Mouse (Mus musculus) cortical plate, adult 2 months (tissue): Measurements from ENCODE around the gene Zfp985. TPM values are rescaled to one million over a fixed set of nuclear protein-coding genes. Genes with fewer than 3 reads are reported as not detected.
"Not testable (repeated sequence)": the region's sequence is repeated elsewhere in the genome, so short reads cannot be mapped to it uniquely, and the experiment has no call there.

Experiments used
- H3K27ac ChIP-seq: fragments of 200-500 bp; 2 replicates; pipeline ENCODE4 v1.5.1; 2012; ENCODE audit warnings: low read length, control low read depth, inconsistent platforms; ENCODE audit not compliant: insufficient read depth
- H3K4me1 ChIP-seq: fragments of 200-500 bp; 2 replicates; pipeline ENCODE4 v1.6.1; 2011; ENCODE audit warnings: low read length; ENCODE audit not compliant: control insufficient read depth, insufficient read depth
- H3K4me3 ChIP-seq: fragments of 200-500 bp; 2 replicates; pipeline ENCODE4 v1.5.1; 2011; ENCODE audit warnings: mild to moderate bottlenecking, low read length, control low read depth; ENCODE audit not compliant: insufficient read depth
- CTCF ChIP-seq: fragments of 200-500 bp; IDR thresholded peaks from 2 replicates; pipeline ENCODE4 v1.5.1; 2011; ENCODE audit warnings: mild to moderate bottlenecking, control low read depth, low read length; ENCODE audit not compliant: insufficient read depth; ENCODE audit errors: extremely low read depth
- POLR2A ChIP-seq: fragments of 200-500 bp; IDR thresholded peaks from 2 replicates; pipeline ENCODE4 v1.6.1; 2011; ENCODE audit warnings: mild to moderate bottlenecking, low read length, control low read depth; ENCODE audit not compliant: insufficient read depth; ENCODE audit errors: extremely low read depth
- polyA plus RNA-seq: library from polyadenylated mRNA; depleted of rRNA; stranded (reverse); fragments of >200 nt; gene quantifications from 2 replicates; pipeline ENCODE4 v1.2.3, GENCODE M21; 2012

Zfp985 gene
- polyA plus RNA-seq, 1 experiment = 0.04 TPM

DNA sequence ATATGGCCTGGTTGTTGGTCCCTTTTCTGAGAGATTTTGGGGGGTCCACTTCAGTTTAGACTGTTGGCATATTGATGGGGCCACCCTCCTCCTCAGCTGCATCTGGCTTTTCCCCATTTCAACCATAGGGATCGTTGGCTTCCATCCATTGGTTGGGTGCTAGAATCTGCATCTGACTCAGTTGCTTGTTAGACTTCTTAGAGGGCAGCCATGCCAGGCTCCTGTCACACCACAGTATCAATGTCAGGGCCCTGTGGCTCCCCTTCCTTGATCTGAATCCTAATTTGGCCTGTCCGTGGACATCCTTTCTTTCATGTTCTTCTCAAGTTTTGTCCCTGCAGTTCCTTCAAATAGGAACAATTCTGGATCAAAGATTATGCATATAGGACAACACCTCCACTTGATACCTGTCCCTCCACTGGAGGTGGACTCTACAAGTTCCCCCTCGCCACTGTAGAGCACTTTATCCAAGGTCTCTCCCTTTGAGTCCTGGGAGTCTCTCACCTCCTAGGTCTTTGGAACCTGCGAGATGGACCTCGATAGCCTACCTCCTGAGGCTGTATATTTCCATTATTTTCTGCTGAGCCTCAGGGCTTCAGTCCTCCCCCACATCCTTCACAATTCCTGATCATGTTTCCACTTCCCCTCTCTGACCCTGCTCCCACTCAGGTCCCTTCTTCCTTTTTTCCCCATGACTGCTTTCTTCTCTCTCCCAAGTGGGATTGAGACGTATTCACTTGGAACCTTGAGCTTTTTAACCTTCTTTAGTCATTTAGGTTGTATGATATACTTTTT, 12.5 kb downstream of the Zfp985 start:
- Histone ChIP-seq H3K4me1 (no peaks in the 10 kb centered on the region), H3K4me3 (no peak overlapping the region), H3K27ac (no peak overlapping the region)
- no peak for TF ChIP-seq CTCF
- no peak for TF ChIP-seq POLR2A

DNA sequence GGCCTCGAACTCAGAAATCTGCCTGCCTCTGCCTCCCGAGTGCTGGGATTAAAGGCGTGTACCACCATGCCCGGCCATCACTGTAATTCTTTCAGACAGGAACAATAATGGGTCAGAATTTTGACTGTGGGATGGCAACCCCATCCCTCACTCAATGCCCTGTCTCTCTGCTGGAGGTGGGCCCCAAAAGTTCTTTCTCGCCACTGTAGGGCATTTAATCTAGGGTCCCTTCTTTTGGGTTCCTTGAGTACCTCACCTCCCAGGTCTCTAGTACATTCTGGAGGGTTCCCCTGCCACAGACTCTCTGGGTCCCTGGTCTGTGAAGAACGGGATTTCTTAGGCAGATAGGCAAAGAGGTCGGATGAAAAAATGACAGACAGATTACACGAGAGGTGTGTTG, 18.1 kb downstream of the Zfp985 start:
- H3K4me1 ChIP-seq, H3K27ac ChIP-seq, H3K4me3 ChIP-seq: not testable (repeated sequence)

DNA sequence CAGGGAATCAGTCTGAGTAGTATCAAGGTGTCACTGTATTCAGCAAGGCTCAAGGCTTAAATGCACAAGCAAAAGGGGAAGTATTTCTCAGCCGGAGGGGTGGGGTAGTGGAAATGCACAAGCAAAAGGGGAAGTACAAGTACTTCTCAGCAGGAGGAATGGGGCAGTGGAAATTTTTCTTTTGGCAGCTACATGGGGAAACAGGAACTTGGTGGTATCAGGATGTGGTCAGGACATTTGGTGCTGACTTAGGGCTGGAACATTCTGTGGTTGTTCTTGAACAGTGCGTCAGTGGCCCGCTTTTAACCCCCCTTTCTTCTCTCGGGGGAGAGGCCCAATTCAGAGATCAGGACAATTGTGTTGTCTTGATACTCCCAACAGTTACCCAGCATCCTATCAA, 26.3 kb downstream of the Zfp985 start:
- H3K27ac ChIP-seq, H3K4me3 ChIP-seq: not testable (repeated sequence)

DNA sequence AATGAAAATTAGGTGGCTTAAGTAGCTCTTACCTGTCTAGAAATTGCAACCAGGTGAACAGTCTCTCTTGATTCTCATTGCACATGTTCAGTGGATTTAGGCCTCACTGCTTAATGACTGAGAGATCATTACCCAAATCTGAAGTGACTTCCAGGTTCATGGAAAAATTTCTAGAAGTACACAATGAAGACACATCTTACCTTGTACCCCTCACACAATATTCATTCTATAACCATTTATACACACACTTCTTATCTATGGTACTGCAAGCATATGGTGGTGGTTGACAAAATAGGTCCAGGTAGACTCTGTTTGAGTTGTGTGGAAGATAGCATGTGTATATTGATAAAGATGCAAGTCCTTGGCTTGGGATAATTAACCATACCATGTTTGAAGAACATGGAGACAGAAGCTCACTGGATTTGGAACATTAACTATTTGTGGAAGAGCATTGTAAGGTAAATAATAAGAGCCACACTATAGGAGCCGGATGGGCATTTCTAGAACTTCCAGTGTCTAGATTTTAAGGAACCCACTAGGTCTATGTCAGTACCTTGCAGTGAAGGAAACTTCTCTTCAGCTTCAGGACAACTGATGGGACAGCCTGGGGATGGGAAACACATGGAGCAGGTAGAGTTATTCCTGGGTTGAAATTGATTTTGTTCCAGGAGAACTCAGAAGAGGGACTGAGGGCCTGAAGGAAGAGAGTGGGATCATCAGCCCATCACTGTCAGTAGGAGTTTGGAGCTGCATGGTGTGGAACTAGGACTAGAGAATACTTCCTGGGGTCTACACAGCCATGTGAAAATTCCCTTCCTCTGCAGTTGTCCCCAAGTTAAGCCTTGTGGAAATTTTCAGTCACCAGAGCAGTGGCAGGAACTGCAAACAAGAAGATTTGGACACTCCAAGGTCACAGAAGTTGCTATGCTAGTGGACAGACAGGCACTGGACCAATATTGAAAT, 33.7 kb downstream of the Zfp985 start:
- Histone ChIP-seq H3K4me1 (no peaks in the 10 kb centered on the region), H3K4me3 (no peak overlapping the region), H3K27ac (no peak overlapping the region)
- TF ChIP-seq CTCF = no peak
- no peak for TF ChIP-seq POLR2A

More for the DNA sequence above, 26.3 kb downstream of the Zfp985 start:
- not testable (repeated sequence) for H3K4me1 ChIP-seq

DNA sequence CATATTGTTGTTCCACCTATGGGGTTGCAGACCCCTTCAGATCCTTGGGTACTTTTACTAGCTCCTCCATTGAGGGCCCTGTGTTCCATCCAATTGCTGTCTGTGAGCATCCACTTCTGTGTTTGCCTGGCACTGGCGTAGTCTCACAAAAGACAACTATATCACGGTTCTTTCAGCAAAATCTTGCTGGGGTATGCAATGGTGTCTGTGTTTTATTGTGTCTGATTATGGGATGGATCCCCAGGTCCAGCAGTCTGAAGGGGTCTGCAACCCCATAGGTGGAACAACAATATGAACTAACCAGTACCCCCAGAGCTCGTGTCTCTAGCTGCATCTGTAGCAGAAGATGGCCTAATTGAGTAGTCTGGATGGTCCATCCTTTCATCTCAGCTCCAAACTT, 41.6 kb downstream of the Zfp985 start:
- H3K27ac ChIP-seq, H3K4me1 ChIP-seq, H3K4me3 ChIP-seq: not testable (repeated sequence)

DNA sequence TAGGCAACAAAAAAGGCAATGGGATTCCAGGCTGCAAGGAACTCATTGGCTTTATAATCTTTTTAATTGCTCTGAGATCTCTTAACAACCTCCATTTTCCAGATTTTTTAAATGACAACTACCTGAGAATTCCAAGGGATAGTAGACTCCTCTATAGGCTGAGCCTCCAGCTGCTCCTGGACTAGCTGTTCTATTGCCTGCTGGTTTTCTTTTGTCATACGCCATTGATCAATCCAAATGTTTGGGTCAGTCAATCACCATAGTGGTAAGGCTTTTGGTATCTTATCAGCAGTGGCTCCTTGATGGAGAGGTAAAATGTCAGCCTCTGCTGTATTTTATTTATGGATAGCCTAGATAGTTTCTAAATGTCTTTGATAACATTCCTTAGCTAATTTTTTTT, 44.6 kb downstream of the Zfp985 start:
- H3K4me3 ChIP-seq = no peak overlapping the region
- H3K4me1 ChIP-seq = no peaks in the 10 kb centered on the region
- TF ChIP-seq CTCF (no peak), POLR2A (no peak)
- no peak overlapping the region for H3K27ac ChIP-seq

DNA sequence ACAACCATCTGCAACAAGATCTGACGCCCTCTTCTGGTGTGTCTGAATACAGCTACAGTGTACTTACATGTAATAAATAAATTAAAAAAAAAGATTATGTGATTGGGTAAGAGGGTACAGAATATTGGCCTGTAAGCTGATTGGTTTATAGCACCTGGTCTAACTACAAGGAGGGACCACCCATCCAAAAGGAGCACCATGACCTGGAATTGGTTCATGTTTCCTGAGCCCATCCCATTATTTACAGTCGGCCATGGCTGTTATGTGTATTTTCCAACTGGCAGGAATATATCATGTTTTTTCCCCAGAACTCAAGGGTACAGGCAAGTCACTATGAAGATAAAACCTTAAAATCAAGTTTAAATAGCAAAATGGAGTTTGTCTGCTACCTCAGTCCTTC, 45.8 kb downstream of the Zfp985 start:
- TF ChIP-seq CTCF (no peak), POLR2A (no peak)
- H3K4me1 ChIP-seq = no peaks in the 10 kb centered on the region
- no peak overlapping the region for H3K4me3 ChIP-seq
- no peak overlapping the region for H3K27ac ChIP-seq

DNA sequence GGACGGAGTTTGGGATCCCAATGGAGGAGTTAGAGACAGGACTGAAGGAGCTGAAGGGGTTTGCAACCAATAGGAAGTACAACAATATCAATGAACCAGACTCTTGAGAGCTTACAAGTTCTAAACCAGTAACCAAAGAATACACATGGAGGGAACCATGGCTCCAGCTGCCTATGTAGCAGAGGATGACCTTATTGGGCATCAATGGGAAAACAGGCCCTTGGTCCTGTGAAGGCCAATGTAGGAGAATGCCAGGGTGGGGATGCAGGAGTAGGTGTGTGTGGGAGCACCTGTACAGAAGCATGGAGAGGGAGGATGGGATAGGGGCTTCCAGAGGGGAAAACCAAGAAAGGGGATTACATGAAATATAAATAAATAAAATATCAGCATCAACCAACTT, 48.8 kb downstream of the Zfp985 start:
- Histone ChIP-seq H3K4me1 (no peaks in the 10 kb centered on the region), H3K4me3 (no peak overlapping the region), H3K27ac (no peak overlapping the region)
- no peak for TF ChIP-seq POLR2A
- no peak for TF ChIP-seq CTCF

DNA sequence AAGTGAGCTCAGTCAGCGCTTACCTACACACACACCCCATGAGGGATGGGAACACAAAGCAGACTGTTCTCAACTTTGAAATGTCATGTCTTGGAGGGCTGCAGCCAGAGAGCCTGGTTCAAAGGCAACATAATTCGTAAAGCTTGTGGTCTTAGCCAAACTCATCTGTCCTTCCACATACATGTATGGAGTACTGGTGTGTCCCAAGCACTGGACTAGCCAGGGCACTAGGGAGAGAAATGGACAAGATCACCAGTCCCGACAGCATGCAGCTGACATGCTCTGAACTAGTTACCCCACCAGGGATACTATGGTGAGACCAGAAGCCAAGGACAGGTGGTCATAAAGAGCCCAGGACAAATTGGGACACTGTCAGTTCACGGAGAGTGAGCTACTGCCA, 50.7 kb downstream of the Zfp985 start:
- no peak overlapping the region for H3K4me3 ChIP-seq
- no peaks in the 10 kb centered on the region for H3K4me1 ChIP-seq
- no peak overlapping the region for H3K27ac ChIP-seq
- TF ChIP-seq CTCF (no peak), POLR2A (no peak)

DNA sequence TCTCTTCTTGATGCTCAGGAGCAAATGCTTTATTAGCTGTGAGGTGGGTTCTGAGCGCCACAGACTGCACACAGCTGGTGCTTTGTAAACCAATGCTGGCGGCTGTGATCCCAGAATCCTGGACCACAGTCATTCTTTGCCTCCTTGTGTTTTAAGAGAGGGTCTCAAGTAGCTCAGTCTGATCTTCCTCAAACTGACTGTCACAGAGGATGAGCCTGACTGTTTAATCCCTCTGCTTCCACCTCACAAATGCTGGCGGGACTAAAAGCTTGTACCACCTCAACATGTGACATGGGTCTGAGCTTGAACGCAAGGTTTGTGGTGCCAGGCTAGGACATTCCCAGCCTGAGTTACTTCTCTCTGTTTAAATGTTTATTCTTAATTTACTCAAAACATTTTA, 52.4 kb downstream of the Zfp985 start:
- Histone ChIP-seq H3K27ac (no peak overlapping the region), H3K4me1 (no peaks in the 10 kb centered on the region), H3K4me3 (no peak overlapping the region)
- TF ChIP-seq POLR2A (no peak), CTCF (no peak)

DNA sequence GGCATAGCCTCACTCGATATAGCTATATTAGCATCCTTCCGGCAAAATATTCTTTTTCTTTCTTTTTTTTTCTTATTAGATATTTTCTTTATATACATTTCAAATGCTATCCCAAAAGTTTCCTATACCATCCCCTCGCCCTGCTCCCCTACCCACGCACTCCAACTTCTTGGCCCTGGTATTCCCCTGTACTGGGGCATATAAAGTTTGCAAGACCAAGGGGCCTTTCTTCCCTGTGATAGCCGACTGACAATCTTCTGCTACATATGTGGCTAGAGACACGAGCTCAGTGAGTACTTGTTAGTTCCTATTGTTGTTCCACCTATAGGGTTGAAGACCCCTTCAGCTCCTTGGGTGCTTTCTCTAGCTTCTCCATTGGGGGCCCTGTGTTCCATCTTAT, 53.4 kb downstream of the Zfp985 start:
- H3K27ac ChIP-seq, H3K4me3 ChIP-seq, H3K4me1 ChIP-seq: not testable (repeated sequence)

DNA sequence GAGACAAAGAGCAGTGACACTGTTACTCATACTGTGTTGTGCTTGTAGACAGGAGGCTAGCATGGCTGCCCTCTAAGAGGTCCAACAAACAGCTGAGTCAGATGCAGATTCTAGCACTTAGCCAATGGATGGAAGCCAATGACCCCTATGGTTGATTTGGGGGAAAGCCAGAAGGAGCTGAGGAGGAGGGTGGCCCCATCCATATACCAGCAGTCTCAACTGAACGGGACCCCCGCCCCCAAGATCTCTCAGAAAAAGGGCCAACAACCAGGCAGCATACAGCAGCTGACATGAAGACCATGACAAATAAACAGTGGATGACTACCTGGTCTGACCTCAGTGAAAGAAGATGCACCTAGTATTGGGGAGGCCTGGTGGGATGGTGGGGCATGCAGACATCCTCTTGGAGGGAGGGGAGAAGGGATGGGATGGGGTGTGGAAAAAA, 80.8 kb downstream of the Zfp985 start:
- H3K4me3 ChIP-seq, H3K4me1 ChIP-seq, H3K27ac ChIP-seq: not testable (repeated sequence)
